Mouse (Mus musculus): ENCODE results near the gene Fstl3. TPM values are rescaled to one million over a fixed set of nuclear protein-coding genes. Genes with fewer than 3 reads are reported as not detected.

The Fstl3 gene
- total and polyA plus RNA-seq, 2 experiments from 2014 or later: 13.2 to 28.0 TPM

DNA sequence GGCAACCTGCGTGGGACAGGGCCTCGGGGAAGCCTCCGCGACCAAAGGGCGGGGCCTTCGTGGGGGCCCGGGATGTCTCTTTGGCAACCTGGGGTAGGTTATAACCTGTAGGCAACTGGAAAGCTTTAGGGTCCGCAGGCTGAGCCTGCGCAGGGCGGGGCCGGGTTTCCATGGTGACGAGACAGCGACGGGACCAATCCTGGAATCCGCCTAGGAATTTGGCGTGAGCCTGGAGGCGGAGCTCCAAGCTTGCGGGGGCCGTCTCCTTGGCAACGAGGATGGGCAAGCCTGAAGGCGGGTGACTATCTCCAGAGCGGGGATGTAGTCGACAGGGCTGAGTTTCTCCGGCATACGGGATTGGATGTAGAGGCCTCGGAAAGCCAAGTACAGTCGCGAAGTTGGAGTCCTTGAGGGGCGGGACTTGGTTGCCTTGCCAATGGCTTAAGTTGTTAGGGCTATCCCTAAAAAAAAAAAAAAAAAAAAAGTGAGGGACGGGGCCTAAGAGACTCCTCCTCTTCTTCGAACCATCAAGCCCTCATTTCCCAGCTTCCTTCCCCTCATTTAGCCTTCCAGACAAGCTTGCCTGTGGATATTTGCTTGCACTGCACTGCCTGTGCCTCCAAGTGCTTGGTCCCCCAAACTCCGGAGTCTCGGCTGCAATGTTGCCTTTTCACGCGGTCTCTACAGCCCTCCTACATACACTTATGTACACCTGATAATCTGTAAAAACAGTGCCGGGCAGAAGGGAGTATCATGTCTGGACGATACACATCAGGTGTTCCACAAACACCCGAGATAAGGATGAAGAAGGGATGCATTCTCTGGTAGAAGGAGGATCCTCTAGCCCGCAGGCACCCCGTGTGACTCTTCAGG lies 9.5 kb upstream of the Fstl3 start:
- 0 out of 2 replicates have a peak overlapping the region, but pooled peaks have one; percentile 22 for H3K9ac ChIP-seq (replicated peaks; ENCODE audit: low read depth, low read length)
- H3K9me3 ChIP-seq (replicated peaks; ENCODE audit: control insufficient read depth, low read length): peaks cover 4% of the 10 kb centered on the region; the same call in 1 of the 2 replicates
- H3K27me3 ChIP-seq (ENCODE audit: control insufficient read depth, insufficient read depth, low read length): no peaks in the 10 kb centered on the region
- peaks cover 31% of the 10 kb centered on the region for H3K4me1 ChIP-seq (ENCODE audit: control insufficient read depth, insufficient read depth)
- WGBS: 11% methylated on average over 40 of the region's 40 CpGs
- ATAC-seq (ENCODE audit: insufficient read depth, low read depth) (peak; percentile 54), DNase-seq (ENCODE audit: low spot score) (peak; percentile 74)
- no peaks in the 10 kb centered on the region for H3K36me3 ChIP-seq (replicated peaks; ENCODE audit: control insufficient read depth, insufficient read depth, low read length)
- H3K27ac ChIP-seq (ENCODE audit: low read depth): peak overlapping the region; percentile 81
- H3K4me2 ChIP-seq (ENCODE audit: low read depth, low read length): peak overlapping the region; percentile 77
- no peak for TF ChIP-seq CTCF (IDR thresholded peaks at IDR 0.05; ENCODE audit: low read depth)
- no peak for TF ChIP-seq EP300 (IDR thresholded peaks at IDR 0.05; ENCODE audit: low read depth)
- peak overlapping the region; percentile 88 for H3K4me3 ChIP-seq (ENCODE audit: low read depth, low read length)

DNA sequence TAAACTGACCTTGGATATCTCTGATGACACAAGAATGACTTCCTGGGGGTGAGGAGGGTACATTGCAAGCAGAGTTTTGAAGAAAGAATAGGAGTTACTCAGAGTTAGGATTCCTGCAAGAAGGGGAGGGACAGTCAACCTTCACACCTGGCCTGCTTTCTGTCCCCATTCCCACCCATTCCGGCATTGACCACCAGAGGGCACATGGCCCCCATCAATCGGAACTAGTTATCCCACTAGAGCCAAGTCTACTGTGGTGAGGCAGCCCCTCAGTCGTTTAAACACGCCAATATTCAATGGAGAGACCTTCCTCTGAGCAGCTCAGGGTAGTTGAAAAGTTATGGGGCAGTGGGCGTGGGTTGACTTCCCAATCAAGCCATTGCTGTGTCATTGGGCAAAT lies 8.7 kb upstream of the Fstl3 start:
- TF ChIP-seq CTCF (IDR thresholded peaks at IDR 0.05; ENCODE audit: low read depth): peak; percentile 93
- TF ChIP-seq EP300 (IDR thresholded peaks at IDR 0.05; ENCODE audit: low read depth): no peak
- Histone ChIP-seq H3K9me3 (replicated peaks; ENCODE audit: control insufficient read depth, low read length) (peaks cover 4% of the 10 kb centered on the region; the same call in 1 of the 2 replicates), H3K4me3 (ENCODE audit: low read depth, low read length) (no peak overlapping the region), H3K9ac (replicated peaks; ENCODE audit: low read depth, low read length) (no peak overlapping the region), H3K36me3 (replicated peaks; ENCODE audit: control insufficient read depth, insufficient read depth, low read length) (no peaks in the 10 kb centered on the region), H3K27ac (ENCODE audit: low read depth) (no peak overlapping the region), H3K4me2 (ENCODE audit: low read depth, low read length) (no peak overlapping the region), H3K4me1 (ENCODE audit: control insufficient read depth, insufficient read depth) (peaks cover 27% of the 10 kb centered on the region), H3K27me3 (ENCODE audit: control insufficient read depth, insufficient read depth, low read length) (no peaks in the 10 kb centered on the region)
- ATAC-seq (ENCODE audit: insufficient read depth, low read depth) (no peak), DNase-seq (ENCODE audit: low spot score) (peak; percentile 37)
- WGBS: 4% methylated on average over 5 of the region's 5 CpGs

DNA sequence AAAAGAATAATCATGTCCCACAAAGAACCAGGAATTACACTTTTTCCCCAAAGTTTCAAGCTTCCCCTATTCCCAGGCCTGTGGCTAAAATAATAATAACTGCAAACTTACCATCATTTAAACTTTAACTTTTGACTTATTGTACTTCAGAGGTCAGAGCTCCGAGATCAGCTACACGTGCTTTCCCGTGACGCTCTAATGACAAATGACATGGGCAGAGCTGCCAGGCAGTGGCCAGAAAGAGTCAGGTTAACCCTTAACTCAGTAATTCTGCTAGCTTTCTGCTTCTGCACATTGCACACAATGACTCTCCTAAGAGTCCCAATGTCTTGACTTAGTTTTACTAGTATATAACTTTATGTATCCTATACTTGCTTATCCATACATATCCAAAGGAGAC lies 7.7 kb upstream of the Fstl3 start:
- DNase-seq (ENCODE audit: low spot score): no peak
- Histone ChIP-seq H3K27ac (ENCODE audit: low read depth) (no peak overlapping the region), H3K36me3 (replicated peaks; ENCODE audit: control insufficient read depth, insufficient read depth, low read length) (no peaks in the 10 kb centered on the region), H3K27me3 (ENCODE audit: control insufficient read depth, insufficient read depth, low read length) (no peaks in the 10 kb centered on the region), H3K4me3 (ENCODE audit: low read depth, low read length) (no peak overlapping the region), H3K9ac (replicated peaks; ENCODE audit: low read depth, low read length) (no peak overlapping the region), H3K4me1 (ENCODE audit: control insufficient read depth, insufficient read depth) (peaks cover 18% of the 10 kb centered on the region), H3K4me2 (ENCODE audit: low read depth, low read length) (no peak overlapping the region), H3K9me3 (replicated peaks; ENCODE audit: control insufficient read depth, low read length) (peaks cover 4% of the 10 kb centered on the region; the same call in 1 of the 2 replicates)
- no peak for TF ChIP-seq EP300 (IDR thresholded peaks at IDR 0.05; ENCODE audit: low read depth)
- ATAC-seq (ENCODE audit: insufficient read depth, low read depth): no peak
- WGBS: 69% methylated on average over 4 of the region's 4 CpGs

DNA sequence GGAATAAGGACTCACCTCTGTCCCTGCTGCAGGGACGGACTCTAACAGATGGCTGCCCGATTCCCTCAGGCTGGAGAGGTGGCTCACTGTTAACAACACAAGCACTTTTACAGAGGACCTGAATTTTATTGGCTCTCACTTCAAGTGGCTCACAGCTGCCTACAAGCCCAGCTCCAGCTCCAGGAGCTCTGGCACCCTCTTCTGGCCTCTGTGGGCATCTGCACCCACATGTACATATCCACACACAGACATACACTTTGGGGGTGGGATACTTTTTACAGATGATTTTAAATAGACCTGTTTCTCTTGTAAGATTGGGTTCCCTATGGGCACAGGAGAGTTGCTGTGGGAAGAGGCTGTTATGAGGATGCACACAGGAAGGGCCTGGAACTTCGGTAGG lies 4.8 kb upstream of the Fstl3 start:
- Histone ChIP-seq H3K4me3 (ENCODE audit: low read depth, low read length) (no peak overlapping the region), H3K9ac (replicated peaks; ENCODE audit: low read depth, low read length) (no peak overlapping the region), H3K27me3 (ENCODE audit: control insufficient read depth, insufficient read depth, low read length) (no peaks in the 10 kb centered on the region), H3K4me1 (ENCODE audit: control insufficient read depth, insufficient read depth) (no peaks in the 10 kb centered on the region; the same call in 1 of the 2 replicates), H3K9me3 (replicated peaks; ENCODE audit: control insufficient read depth, low read length) (peaks cover 4% of the 10 kb centered on the region), H3K36me3 (replicated peaks; ENCODE audit: control insufficient read depth, insufficient read depth, low read length) (no peaks in the 10 kb centered on the region), H3K27ac (ENCODE audit: low read depth) (no peak overlapping the region), H3K4me2 (ENCODE audit: low read depth, low read length) (no peak overlapping the region)
- no peak for TF ChIP-seq EP300 (IDR thresholded peaks at IDR 0.05; ENCODE audit: low read depth)
- 0 out of 2 replicates have a peak, but pooled peaks have one; percentile 12 for TF ChIP-seq CTCF (IDR thresholded peaks at IDR 0.05; ENCODE audit: low read depth)
- DNase-seq (ENCODE audit: low spot score): no peak
- 92% methylated on average over 3 of the region's 3 CpGs for WGBS
- no peak for ATAC-seq (ENCODE audit: insufficient read depth, low read depth)

DNA sequence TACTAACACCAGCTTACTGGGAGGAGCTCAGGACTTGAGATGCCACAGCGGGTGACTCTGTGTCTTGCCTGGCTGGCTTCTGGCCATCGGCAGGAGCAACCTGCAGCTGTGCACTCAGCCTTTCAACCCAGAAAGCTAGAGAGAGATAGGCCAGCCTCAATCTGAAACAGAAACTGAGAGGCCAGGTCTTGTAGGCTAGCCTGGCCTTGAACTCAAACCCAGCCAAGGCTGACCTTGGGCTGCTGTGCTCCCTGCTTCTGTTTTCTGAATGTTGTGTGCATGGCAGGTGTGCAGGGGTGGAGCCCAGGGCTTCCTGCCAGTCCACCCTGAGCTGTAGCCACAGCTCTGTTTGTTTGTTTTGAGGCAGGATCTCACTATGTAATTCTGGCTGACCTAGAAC lies 3.9 kb upstream of the Fstl3 start:
- Histone ChIP-seq H3K9ac (replicated peaks; ENCODE audit: low read depth, low read length) (no peak overlapping the region), H3K4me1 (ENCODE audit: control insufficient read depth, insufficient read depth) (peaks cover 3% of the 10 kb centered on the region), H3K9me3 (replicated peaks; ENCODE audit: control insufficient read depth, low read length) (peaks cover 4% of the 10 kb centered on the region), H3K4me2 (ENCODE audit: low read depth, low read length) (no peak overlapping the region), H3K4me3 (ENCODE audit: low read depth, low read length) (no peak overlapping the region), H3K27ac (ENCODE audit: low read depth) (no peak overlapping the region), H3K36me3 (replicated peaks; ENCODE audit: control insufficient read depth, insufficient read depth, low read length) (no peaks in the 10 kb centered on the region), H3K27me3 (ENCODE audit: control insufficient read depth, insufficient read depth, low read length) (0 out of 2 replicates have a peak, but pooled peaks cover 3% of the 10 kb centered on the region)
- no peak for ATAC-seq (ENCODE audit: insufficient read depth, low read depth)
- WGBS: 78% methylated on average over 2 of the region's 2 CpGs
- no peak for DNase-seq (ENCODE audit: low spot score)
- no peak for TF ChIP-seq CTCF (IDR thresholded peaks at IDR 0.05; ENCODE audit: low read depth)
- no peak for TF ChIP-seq EP300 (IDR thresholded peaks at IDR 0.05; ENCODE audit: low read depth)

Measured in heart, postnatal 0 days (tissue).